Mouse (Mus musculus): ENCODE results near the gene Slc1a4. TPM values are rescaled to one million over a fixed set of nuclear protein-coding genes. Genes with fewer than 3 reads are reported as not detected.

The Slc1a4 gene
- 1 to 10 TPM; 1.8 to 3.1 TPM for total RNA-seq (2021)
- long read RNA-seq, experiment 1, partial matches to known transcripts: 0 of 1 reads
- long read RNA-seq, experiment 1, other reads (novel, unspliced or antisense): 0 of 1 reads
- long read RNA-seq, experiment 2, partial matches to known transcripts: 2 of 3 reads
- long read RNA-seq, experiment 2, other reads (novel, unspliced or antisense): 0 of 3 reads

DNA sequence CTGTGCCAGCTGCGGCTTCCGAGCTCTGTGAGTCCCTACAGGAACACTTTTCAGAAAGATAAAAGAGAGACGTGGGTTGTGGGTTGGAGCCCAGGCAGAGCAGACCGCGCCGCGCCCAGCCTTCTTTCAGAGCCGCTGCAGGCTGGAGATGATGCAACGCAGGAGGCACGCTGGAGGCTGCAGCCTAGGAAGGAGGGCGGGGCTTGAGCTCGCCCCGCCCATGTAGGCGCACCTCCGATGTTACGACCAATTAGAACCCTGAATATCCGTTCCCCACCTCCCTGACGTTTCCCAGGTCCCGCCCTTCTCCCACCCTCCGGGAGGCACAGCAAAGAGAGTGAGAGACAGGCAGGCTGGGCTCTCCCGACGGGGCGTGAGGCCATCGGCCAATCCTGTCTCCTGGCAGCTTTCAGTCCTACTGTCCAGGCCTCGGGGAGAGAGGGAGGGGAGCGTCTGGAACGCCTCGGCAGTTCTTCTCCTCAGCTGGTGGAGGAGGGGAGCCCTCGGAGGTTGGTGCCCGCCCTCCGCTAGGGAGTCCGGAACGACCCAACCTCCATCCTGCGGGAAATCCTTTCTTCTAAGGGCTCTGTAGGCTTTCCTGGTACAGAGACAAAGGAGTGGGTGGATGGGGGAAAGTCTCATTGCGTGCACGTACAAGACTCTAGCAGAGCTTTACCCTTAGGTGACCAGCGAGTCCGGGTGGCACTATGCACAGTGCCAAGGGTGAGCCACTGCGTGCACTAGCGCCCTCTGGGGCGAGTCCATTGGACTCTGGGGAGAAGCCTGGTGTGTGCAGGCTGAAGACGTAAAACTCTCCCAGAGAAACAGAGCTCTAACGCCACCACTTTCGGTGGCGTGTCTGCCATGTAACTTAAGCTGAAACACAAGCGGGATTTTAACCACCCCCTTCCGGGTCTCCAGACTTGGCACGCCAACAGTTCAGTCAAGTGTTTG lies at the start of gene Slc1a4:
Slc1a4 (minus strand) TSS at position 153 of the 954 bp plus-strand sequence.
- intact Hi-C loops (cut with DNase I; ENCODE audit: low total_unique reads): no loop called here

DNA sequence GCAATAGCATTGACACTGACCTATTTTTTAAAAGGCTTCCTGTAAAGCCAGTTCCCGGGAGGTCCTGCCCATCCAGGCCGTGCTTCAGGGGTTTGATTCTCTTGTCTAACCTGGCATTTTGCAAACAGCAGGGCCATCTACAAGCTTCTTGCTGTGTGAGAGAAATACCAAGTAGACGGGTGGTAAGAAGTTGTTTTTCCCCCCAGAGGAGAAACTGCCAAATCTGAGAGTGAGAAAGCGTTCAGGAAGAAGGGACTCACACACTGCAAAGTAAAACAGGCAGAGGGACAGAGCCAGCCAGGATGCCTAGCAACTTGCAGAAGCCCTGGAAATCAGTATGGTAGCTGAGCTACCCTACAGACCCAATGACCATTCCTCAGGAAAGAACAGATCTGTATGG lies 47.6 kb upstream of the Slc1a4 start:
- no peak for DNase-seq
- intact Hi-C loops (cut with DNase I; ENCODE audit: low total_unique reads): no loop called here

More for the DNA sequence above, at the start of gene Slc1a4:
- DNase-seq: peak; percentile 93

DNA sequence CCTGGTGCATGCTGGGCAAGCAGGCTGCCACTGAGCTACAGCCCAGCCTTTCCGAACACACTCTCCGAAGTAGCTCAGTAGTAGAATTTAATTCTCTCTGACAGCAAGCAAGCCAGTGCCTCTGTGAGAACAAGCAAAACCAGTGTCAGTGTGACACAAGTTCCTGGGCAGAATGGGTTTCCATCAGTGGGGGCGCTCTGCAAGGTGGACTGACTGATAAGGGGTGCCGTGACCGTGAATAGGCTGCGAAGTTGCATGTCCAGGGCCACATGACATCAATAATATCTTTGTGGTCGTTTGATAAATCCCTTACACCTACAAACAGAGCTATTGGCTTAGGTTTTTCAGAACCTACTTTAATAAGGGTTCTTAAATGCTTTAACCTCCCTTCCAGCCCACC lies 44.1 kb upstream of the Slc1a4 start:
- DNase-seq: no peak
- intact Hi-C loops (cut with DNase I; ENCODE audit: low total_unique reads): no loop called here

DNA sequence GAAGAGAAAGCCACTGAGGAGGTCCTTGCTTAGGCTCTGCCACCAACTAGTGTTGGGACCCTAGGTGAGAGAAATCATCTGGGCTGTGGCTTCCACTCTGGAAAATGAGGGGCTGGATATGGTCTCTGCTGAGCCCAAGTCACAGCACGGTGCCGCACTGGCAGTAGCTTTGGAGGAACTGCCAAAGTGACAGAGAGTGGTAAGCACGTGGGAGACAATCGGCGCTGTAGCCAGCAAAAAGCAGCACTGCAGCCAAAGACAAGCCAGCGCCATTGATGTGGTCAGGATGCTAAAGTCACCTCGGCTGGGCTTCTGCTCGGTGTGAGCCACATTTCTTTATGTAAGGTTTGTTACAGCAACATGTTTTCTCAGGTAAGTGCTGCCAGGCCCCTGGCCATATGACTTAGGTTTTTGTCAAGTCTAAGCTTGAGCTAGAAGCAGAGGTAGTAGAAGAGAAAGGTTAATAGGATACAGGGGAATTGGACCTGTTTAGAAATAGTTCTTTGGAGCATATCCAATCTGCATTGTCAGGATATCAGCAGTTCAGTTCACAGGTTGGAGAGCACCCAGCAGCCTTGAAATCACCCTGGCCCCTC lies 40.2 kb upstream of the Slc1a4 start:
- DNase-seq: no peak
- intact Hi-C loops (cut with DNase I; ENCODE audit: low total_unique reads): no loop called here

DNA sequence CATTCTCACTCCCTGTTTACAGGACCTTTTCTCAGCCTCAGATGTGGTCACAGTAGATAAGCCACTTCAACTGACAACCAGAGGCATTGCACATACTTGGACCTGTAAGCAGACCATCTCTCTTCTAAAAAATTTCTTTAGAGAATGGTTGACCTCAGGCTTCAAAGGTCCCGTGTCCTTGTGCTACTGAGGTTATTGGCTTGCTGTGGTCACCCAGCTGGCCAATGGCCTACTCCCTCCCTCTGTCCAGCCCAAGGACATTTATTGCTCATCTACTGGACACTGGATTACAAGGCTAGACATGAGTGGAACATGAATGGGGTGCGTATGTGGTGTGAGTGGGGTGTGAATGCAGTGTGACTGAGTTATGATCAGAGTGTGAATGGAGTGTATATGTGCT lies 38.0 kb upstream of the Slc1a4 start:
- DNase-seq: no peak
- intact Hi-C loops (cut with DNase I; ENCODE audit: low total_unique reads): no loop called here

DNA sequence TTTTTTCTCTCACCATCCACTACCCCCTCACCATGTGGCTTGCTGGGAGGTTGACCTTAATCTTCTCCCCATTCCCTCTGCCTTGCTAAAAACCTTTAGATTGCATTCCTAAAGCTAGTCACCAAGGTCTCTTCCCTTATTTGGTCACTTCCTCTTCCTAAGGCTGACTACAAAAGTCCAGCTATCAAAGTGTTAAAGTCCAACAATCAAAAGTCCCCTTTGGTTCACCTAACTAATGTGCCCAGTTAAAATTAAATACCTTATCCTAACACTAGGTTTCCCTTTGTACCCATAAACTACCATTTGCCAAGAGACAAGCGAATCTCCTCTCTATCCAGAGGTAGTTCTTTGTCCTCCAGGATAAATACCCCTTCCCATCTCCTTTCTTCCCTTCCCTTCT lies 33.9 kb upstream of the Slc1a4 start:
- intact Hi-C loops (cut with DNase I; ENCODE audit: low total_unique reads): no loop called here
- DNase-seq: no peak

DNA sequence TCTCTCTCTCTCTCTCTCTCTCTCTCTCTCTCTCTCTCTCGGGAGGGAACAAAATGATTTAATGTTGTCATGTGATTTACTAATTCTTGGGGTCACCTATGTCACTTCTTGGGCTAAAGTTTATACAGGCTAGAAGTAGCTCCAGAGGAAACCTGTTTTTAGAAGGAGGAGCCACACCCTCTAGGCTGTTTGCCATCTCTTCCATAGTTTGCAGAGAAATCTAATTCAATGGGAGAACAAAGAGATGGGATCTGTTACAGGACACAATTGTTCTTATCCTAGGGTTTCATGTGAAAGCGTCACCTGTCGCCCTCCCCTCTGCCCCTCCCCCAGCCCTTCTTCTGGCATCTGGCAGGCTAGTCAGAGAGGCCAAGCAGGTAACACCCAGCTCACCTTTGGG lies 28.8 kb upstream of the Slc1a4 start:
- DNase-seq: no peak
- intact Hi-C loops (cut with DNase I; ENCODE audit: low total_unique reads): no loop called here

DNA sequence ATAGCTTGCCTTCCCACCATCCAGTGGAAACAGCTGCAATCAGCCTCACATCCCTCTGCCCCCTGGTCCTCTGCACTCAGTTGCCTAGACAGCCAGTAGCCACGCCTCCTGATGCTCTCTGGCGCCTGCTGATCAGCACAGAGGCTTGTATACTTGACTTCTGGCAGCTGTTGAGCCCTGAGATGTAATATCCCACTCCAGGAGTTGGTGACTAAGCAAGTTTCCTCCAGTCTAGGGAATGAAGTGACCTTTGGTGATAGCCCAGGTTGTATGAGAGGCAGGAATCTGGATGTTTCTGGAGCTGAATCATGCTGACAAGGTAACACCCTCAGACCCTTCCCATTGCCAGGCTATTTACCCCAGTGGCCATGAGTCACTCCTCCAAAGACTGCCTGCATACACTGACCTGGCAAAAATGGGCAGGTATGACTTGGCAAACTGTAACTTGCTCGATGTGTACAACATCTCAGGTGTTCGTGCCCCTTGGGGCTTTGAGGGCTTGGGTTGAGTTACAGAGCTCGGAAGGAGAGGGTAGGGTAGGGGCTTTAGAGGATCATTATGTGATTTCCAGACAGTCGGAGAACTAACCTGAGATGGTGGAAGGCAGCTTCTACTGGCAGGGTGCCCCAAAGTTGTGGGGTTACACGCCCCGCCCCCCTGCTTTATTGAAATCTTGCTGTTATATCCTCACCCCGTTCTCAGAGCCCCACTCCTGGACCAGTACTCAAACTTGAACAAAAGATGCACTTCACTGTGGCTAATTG lies 25.4 kb upstream of the Slc1a4 start:
- no peak for DNase-seq
- intact Hi-C loops (cut with DNase I; ENCODE audit: low total_unique reads): no loop called here

DNA sequence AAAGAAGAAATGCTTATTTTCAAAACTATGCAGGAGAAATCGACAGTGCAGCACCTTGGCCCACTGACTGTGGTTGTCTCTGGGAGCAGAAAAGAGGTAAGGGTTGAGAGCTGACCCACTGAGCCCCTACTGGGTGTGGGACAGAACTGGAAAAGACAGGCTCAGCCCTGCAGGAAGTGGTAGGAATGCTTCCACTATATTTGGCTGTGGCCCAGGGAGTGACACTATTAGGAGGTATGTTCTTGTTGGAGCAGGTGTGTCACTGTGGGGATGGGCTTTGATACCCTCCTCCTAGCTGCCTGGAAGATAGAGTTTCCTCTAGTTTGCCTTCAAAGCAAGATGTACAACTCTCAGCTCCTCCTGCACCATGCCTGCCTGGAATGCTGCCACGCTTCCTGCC lies 16.0 kb upstream of the Slc1a4 start:
- no peak for DNase-seq
- intact Hi-C loops (cut with DNase I; ENCODE audit: low total_unique reads): no loop called here

DNA sequence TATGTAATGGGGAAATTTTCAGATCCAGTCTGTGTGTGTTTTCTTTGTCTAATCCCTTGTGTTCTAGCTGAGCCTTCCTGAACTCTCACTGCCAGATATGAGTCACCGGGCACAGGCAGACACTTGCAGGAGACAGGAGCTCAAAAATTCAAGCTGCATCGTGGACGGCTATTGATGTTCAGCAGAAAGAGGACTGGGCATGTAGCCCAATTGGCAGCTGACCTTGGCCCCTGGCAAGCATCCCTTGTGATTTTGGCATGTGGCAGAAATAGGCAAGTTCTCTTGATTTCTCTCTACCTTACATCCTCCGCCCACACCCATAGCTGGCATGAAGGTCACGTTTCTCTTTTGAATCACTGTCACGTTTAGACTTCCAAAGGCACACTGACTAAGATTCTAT lies 15.0 kb upstream of the Slc1a4 start:
- intact Hi-C loops (cut with DNase I; ENCODE audit: low total_unique reads): no loop called here
- DNase-seq: peak; percentile 24

DNA sequence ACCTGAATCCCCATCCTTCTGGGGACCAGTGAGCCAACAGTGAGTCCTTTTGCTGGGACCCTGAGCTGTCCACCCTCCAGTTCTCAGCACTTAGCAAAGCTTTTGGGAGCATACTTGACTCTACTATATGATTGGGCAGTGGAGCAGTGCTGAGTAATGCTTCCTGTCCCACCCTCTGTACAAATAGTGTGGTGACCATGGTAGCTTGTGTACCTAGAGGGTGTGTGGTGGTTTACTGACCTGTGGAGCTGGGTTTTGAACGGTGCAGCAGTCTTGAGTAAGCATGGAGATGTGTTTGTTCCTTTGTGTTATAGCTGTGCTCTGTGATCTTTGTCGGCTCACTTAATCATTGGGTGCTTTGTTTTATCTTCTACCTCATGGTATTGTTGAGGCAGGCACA lies 13.9 kb upstream of the Slc1a4 start:
- intact Hi-C loops (cut with DNase I; ENCODE audit: low total_unique reads): no loop called here
- no peak for DNase-seq

DNA sequence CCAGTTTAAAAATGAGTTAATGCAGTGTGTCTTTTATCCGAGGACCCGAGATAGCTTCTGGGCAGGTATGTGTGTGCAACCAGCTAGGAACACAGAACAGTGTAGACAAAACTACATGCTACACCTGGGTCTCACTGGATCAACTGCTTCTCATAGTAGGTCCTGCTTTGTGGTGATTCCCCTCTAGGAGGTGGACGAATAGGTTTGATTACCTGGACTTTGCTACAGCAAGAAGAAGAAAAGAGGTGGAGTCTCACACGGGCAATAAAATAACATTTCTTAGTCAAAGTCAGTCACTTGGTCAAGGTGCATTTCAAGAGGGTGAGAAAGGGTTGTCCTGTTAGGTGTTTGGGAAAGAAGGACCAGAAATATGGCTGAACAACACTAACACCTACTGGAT lies 11.4 kb upstream of the Slc1a4 start:
- intact Hi-C loops (cut with DNase I; ENCODE audit: low total_unique reads): no loop called here
- no peak for DNase-seq

DNA sequence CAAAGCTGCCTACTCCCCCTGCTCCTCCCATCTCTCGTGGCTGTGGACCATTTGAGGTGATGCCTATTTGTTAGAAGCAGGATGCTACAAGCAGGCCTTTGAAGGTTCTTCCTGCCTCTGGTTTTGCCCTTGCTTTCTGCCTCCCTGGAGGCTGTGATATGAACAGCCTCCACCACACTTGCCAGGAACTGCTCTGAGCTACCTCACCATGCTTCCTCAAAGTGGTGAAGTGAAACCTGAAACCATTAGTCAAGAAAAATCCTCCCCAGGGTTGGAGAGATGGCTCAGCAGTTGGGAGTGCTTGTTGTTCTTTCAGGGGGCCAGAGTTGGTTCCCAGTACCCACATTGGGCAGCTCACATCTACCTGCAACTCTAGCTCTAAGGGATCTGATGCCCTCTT lies 9.1 kb upstream of the Slc1a4 start:
- intact Hi-C loops (cut with DNase I; ENCODE audit: low total_unique reads): no loop called here

DNA sequence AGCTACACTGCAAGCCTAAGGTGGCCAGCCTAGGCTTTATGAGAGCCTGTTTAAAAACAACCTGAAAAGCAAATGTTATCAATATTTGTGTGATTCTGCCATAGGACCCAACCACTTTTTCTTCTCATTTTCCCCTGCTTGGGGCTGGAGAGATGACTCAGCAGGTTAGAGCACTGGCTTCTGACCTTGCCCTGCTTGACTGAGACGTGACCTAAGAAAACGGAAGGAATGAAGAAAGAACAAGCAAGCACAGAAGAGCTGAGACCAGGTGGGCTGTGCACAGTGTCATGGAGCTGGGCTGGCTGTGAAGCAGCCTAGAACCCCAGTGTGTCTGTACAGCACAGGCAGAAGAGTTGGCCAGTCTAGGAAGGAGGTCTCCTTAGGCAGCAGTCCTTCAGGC lies 6.2 kb upstream of the Slc1a4 start:
- DNase-seq: no peak
- intact Hi-C loops (cut with DNase I; ENCODE audit: low total_unique reads): no loop called here

More for the DNA sequence above, 9.1 kb upstream of the Slc1a4 start:
- DNase-seq: no peak

DNA sequence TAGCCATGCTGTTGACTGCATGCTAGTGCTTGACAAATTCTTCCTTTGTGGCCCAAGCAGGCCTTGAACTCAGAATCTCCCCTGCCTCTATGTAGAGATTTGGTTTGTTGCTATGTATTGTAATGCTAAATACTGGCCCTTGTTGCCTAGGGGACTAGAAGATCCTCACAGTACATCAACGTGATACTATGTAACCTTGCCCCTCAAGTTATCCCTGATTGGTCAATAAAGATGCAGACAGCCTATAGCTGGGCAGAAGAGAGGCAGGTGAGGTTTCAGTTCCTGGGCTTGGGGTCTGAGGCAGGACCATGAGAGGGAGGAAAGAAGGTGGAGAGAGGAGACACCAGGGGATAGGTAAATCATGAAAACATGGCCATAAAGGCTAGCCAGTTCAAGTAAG lies 1.8 kb upstream of the Slc1a4 start:
- DNase-seq: no peak
- intact Hi-C loops (cut with DNase I; ENCODE audit: low total_unique reads): no loop called here

DNA sequence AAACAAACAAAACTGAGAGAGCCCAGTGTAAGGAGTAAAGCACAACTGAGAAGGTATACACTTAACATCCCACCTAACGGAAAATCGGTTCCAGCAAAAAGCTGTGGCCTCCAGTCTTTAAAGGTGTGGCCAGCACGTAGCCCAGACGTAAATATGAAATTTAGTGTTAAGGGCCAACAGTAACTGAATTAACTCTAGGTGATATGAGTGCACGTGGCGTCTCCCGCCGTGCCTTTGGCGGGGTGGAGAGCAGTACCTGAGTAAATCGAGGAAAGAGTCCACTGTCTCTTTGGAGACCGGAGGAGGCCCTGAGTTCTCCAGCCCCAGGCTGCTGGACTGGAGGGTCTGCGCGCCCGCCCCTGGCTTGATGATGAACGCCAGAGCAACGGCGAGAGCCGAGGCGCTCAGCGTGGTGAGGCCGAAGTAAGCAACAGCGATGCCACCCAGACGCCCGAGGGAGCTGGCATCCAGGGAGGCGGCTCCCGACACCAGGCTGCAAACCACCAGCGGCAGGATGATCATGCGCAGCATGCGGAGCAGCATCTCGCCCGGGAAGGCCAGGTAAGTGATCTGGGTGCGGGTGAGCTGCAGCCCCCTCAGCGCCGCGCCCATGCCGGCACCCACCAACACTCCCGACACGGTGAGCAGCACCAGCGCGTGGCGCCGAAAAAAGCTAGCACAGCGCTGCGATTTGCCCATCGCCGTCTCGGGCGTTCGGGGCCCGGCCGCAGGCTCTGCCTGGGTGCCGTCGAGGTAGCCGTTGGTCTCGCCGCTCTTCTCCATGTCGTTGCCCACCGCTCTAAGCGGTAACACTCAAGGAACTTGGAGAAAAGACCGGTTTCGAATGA lies 599 bp downstream of the Slc1a4 start:
- intact Hi-C loops (cut with DNase I; ENCODE audit: low total_unique reads): no loop called here
- peak; percentile 39 for DNase-seq

DNA sequence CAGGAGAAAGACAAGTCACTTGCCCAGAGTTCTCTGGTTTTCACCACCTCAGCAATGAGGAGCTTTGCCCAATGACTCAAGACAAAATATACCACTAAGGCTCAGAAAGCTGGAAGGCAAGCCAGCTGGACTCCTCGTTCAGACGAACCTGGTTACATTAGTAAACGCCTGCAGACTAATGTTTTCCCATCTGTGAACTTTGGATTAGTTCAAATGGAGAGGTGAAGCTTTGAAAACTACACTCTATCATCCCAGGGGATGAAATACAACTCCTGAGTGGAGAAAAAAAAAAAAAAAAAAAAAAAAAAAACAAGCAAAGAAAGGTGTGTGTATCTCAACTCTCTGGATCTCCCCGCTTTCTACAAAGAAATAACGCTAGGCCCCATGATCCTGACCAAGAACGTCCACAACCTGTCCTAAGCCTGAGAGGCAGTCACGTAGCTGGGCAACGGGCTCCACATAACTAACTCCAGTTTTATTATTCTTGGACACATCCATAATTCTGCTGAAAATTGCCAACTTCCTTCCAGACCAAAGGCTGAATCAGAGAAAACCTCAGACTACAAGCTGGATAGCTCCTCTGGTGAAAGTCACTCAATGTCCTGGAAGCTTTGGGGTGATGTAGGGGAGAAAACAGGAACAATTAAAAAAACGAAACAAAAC lies 1.4 kb downstream of the Slc1a4 start:
- DNase-seq: no peak
- intact Hi-C loops (cut with DNase I; ENCODE audit: low total_unique reads): no loop called here

DNA sequence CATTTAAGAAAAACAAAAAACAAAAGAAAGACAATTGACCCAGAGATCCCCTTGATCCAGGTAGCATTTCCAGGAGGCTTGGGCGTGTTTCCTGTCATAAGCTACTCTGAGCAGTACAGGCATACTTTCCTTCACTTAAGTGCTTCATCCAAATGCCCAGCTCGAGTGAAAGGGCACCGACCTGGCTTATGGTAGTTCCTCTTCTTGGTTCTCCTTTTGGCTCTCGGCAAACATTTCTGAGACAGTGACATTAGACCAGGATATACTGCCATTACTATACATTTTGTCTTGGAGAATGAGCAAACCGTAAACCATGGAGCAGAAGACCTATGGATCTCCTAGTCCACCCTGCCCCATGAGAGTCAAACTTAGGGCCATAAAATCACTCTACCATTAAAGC lies 2.8 kb downstream of the Slc1a4 start:
- DNase-seq: no peak
- intact Hi-C loops (cut with DNase I; ENCODE audit: low total_unique reads): loop anchor here (10.0 kb wide), 1 partner anchor 65 kb away; no protein-coding TSS in a partner anchor

DNA sequence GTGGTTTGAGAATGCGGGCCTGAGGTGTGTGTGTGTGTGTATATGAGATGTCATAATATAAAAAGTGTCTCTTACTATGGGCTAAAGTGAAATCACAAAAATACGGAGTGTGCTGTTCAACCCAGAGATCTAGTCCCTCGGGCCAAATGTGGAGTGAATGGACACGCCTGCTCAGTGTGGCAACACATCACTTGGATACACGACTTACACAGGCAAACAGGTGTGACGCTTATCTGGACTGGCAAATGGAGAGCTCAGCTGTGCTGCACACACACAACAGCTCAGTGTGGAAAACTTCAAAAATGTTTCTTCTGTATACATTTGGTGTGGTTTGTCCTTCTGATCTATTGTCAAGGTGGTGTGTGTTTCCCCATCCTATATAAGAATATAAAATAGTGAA lies 3.7 kb downstream of the Slc1a4 start:
- intact Hi-C loops (cut with DNase I; ENCODE audit: low total_unique reads): loop anchor here (10.0 kb wide), 1 partner anchor 64 kb away; no protein-coding TSS in a partner anchor
- DNase-seq: no peak

Data from gastrocnemius, postnatal 14 days (tissue).